Mouse (Mus musculus) ovary, postnatal 36 days (tissue): ENCODE results near the gene Slc30a3.
"Not testable (repeated sequence)": the region's sequence is repeated elsewhere in the genome, so short reads cannot be mapped to it uniquely, and the experiment has no call there.

ENCODE experiments used
- DNase-seq: peaks from one replicate; pipeline ENCODE4 v3.0.0; 2022; ENCODE audit warnings: low spot score, mixed read lengths

The Slc30a3 gene

GRCm38 (mm10) chr5:31048763-31049641, 59.0 kb downstream of the Slc30a3 start, which contains the start of gene Slc5a6:
Slc5a6 (minus strand) TSS chr5:31048924.
- peak; percentile 20 for DNase-seq

GRCm38 (mm10) chr5:31047848-31048762, 59.9 kb downstream of the Slc30a3 start, which contains the start of gene Atraid:
Atraid (plus strand) TSS chr5:31048312.
- peak; percentile 99 for DNase-seq

GRCm38 (mm10) chr5:31047074-31047473, 61.0 kb downstream of the Slc30a3 start:
- no peak for DNase-seq

GRCm38 (mm10) chr5:31046416-31046815, 61.6 kb downstream of the Slc30a3 start:
- DNase-seq = no peak

GRCm38 (mm10) chr5:31038171-31038845, 69.7 kb downstream of the Slc30a3 start:
- no peak for DNase-seq

DNA sequence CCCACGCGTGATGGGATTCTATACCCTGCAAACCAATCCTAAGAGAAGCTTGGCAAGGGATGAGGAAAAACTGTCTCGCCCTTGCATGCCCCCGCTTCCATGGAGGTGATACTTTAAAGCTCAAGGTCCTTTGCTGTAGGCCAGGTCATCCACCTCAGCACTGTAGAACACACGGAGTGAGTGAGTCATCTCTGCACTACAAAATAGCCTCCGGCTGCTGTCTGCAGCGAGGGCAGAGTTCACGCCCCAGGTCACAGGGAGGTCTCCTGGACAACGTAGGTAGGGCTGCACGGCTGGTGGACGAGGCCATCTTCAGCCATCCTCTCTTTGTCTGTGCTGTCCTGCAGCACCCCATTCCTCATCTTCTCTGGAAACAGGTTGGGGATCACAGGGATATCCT, 71.5 kb downstream of the Slc30a3 start:
- not testable (repeated sequence) for DNase-seq
